Comparison of ENCODE assay signal across 8 mouse cellular contexts in the genomic region with DNA sequence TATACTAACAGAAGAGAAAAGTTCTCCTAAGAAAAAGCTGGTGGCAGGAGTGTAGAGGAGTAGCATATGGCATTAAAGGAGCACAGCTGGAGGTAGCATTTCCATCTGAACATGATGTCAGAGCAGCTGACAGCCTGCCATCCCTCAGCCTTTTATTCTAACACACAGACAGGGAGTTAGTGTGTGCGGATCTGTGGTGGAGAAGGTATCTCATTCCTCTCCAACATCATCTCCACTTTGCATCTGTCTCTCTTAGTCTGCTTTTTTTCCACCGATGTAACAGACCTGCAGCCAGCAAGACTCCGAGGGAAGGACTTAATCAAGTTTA. TPM values are rescaled to one million over a fixed set of nuclear protein-coding genes. Genes with fewer than 3 reads are reported as not detected.
DNase-seq lines count a peak whose midpoint lies in the region; ATAC-seq and TF ChIP-seq lines count a peak whose summit lies in the region.

No protein-coding gene starts in this region.

- no peak for DNase-seq in heart, postnatal 0 days (ENCODE audit: low spot score)
- no peak for DNase-seq in heart, postnatal 25 days (ENCODE audit: low spot score)
- DNase-seq in brain, adult 2 months (ENCODE audit: low read depth, low spot score), result peak; percentile 95
- peak; percentile 52 for DNase-seq in limb, embryonic 14.5 days (ENCODE audit: low spot score)
- DNase-seq in urinary bladder, postnatal 25 days (ENCODE audit: low spot score), result no peak
- DNase-seq in gastrocnemius, postnatal 10 days, result no peak

- peak overlapping the region; percentile 84 for H3K4me3 ChIP-seq in heart, postnatal 0 days (ENCODE audit: low read depth, low read length)
- peak overlapping the region; percentile 87 for H3K4me3 ChIP-seq in forebrain, embryonic 12.5 days (replicated peaks)
- peak overlapping the region; percentile 73; the same call in 1 of the 2 replicates for H3K4me3 ChIP-seq in limb, embryonic 14.5 days (replicated peaks; ENCODE audit: low read length)
- H3K4me3 ChIP-seq in stomach, embryonic 16.5 days (replicated peaks; ENCODE audit: low read length), result peak overlapping the region; percentile 74; the same call in 1 of the 2 replicates

- peaks cover 16% of the 10 kb centered on the region for H3K4me1 ChIP-seq in heart, postnatal 0 days (ENCODE audit: control insufficient read depth, insufficient read depth)
- H3K4me1 ChIP-seq in forebrain, embryonic 12.5 days, result peaks cover 59% of the 10 kb centered on the region
- H3K4me1 ChIP-seq in limb, embryonic 14.5 days (ENCODE audit: control insufficient read depth, insufficient read depth, low read length), result peaks cover 30% of the 10 kb centered on the region
- peaks cover 12% of the 10 kb centered on the region for H3K4me1 ChIP-seq in stomach, embryonic 16.5 days (ENCODE audit: control insufficient read depth, insufficient read depth, low read length)

- TF ChIP-seq EP300 in heart, postnatal 0 days (IDR thresholded peaks at IDR 0.05; ENCODE audit: low read depth), result no peak

- no peaks in the 10 kb centered on the region for H3K9me3 ChIP-seq in heart, postnatal 0 days (replicated peaks; ENCODE audit: control insufficient read depth, low read length)
- H3K9me3 ChIP-seq in forebrain, embryonic 12.5 days, result no peaks in the 10 kb centered on the region
- no peaks in the 10 kb centered on the region for H3K9me3 ChIP-seq in limb, embryonic 14.5 days (ENCODE audit: control insufficient read depth, low read length)
- H3K9me3 ChIP-seq in stomach, embryonic 16.5 days (replicated peaks; ENCODE audit: control insufficient read depth, low read length), result no peaks in the 10 kb centered on the region

- intact Hi-C loops in heart, postnatal 25 days (cut with DNase I), result loop anchor here (5.0 kb wide), 3 partner anchors 107 to 353 kb away; a partner anchor contains a TSS

- H3K27me3 ChIP-seq in heart, postnatal 0 days (ENCODE audit: control insufficient read depth, insufficient read depth, low read length), result no peaks in the 10 kb centered on the region
- no peaks in the 10 kb centered on the region for H3K27me3 ChIP-seq in forebrain, embryonic 12.5 days
- H3K27me3 ChIP-seq in limb, embryonic 14.5 days (ENCODE audit: control insufficient read depth, insufficient read depth, low read length), result no peaks in the 10 kb centered on the region
- H3K27me3 ChIP-seq in stomach, embryonic 16.5 days (ENCODE audit: control insufficient read depth, insufficient read depth, low read length), result no peaks in the 10 kb centered on the region

- no peak overlapping the region for H3K27ac ChIP-seq in heart, postnatal 0 days (ENCODE audit: low read depth)
- peak overlapping the region; percentile 100 for H3K27ac ChIP-seq in forebrain, embryonic 12.5 days
- no peak overlapping the region for H3K27ac ChIP-seq in limb, embryonic 14.5 days (replicated peaks; ENCODE audit: low read depth, low read length)
- H3K27ac ChIP-seq in stomach, embryonic 16.5 days (ENCODE audit: low read length), result no peak overlapping the region

- TF ChIP-seq CTCF in heart, postnatal 0 days (IDR thresholded peaks at IDR 0.05; ENCODE audit: low read depth), result no peak

- no peak for TF ChIP-seq POLR2A in limb, embryonic 14.5 days (IDR thresholded peaks at IDR 0.05; ENCODE audit: borderline replicate concordance, extremely low read depth, insufficient read depth, insufficient read length)

- H3K36me3 ChIP-seq in heart, postnatal 0 days (replicated peaks; ENCODE audit: control insufficient read depth, insufficient read depth, low read length), result peaks cover 21% of the 10 kb centered on the region
- peaks cover 17% of the 10 kb centered on the region for H3K36me3 ChIP-seq in forebrain, embryonic 12.5 days (replicated peaks)
- peaks cover 18% of the 10 kb centered on the region for H3K36me3 ChIP-seq in limb, embryonic 14.5 days (ENCODE audit: control insufficient read depth, insufficient read depth, low read length)
- H3K36me3 ChIP-seq in stomach, embryonic 16.5 days (ENCODE audit: control insufficient read depth, insufficient read depth, low read length), result peaks cover 7% of the 10 kb centered on the region

- H3K9ac ChIP-seq in heart, postnatal 0 days (replicated peaks; ENCODE audit: low read depth, low read length), result no peak overlapping the region
- peak overlapping the region; percentile 98 for H3K9ac ChIP-seq in forebrain, embryonic 12.5 days
- H3K9ac ChIP-seq in limb, embryonic 14.5 days (ENCODE audit: low read depth, low read length, severe bottlenecking), result no peak overlapping the region
- no peak overlapping the region for H3K9ac ChIP-seq in stomach, embryonic 16.5 days (ENCODE audit: low read length)

- 54% methylated on average over 3 of the region's 3 CpGs for WGBS in heart, postnatal 0 days
- WGBS in forebrain, embryonic 12.5 days, result 4% methylated on average over 3 of the region's 3 CpGs
- 22% methylated on average over 3 of the region's 3 CpGs for WGBS in limb, embryonic 14.5 days
- 39% methylated on average over 3 of the region's 3 CpGs for WGBS in stomach, embryonic 16.5 days

- no peak for ATAC-seq in heart, postnatal 0 days (ENCODE audit: insufficient read depth, low read depth)
- no peak for ATAC-seq in forebrain, embryonic 12.5 days (ENCODE audit: low FRiP score)
- ATAC-seq in limb, embryonic 14.5 days (ENCODE audit: low FRiP score, low read depth), result no peak
- no peak for ATAC-seq in stomach, embryonic 16.5 days (ENCODE audit: insufficient read depth, low FRiP score)

- peak overlapping the region; percentile 97 for H3K4me2 ChIP-seq in heart, postnatal 0 days (ENCODE audit: low read depth, low read length)
- peak overlapping the region; percentile 75 for H3K4me2 ChIP-seq in forebrain, embryonic 12.5 days
- peak overlapping the region; percentile 90 for H3K4me2 ChIP-seq in limb, embryonic 14.5 days (replicated peaks; ENCODE audit: low read depth, low read length, severe bottlenecking)
- H3K4me2 ChIP-seq in stomach, embryonic 16.5 days (ENCODE audit: low read depth, low read length), result peak overlapping the region; percentile 77

RNA-seq across cellular contexts. Expression of a gene that starts 2.3 kb away (rescaled TPM):
- total RNA-seq in heart, postnatal 0 days (2014; rRNA removed; ENCODE audit: low replicate concordance), result 12.5 and 15.2 TPM in 2 replicates
- 1.3 and 1.7 TPM in 2 replicates for polyA plus RNA-seq in heart, postnatal 0 days (2015; fragmentation: Nextera tagmentation; extraction: Ambion mirVana)
- total RNA-seq in heart, postnatal 25 days (2021), result 10 to 100 TPM; 38.5 to 40.3 TPM
- polyA plus RNA-seq in forebrain, embryonic 12.5 days (2016; fragmentation: Nextera tagmentation; extraction: Ambion mirVana), result 21.3 and 21.6 TPM in 2 replicates
- 18.1 and 20.2 TPM in 2 replicates for polyA plus RNA-seq in limb, embryonic 14.5 days (2012; rRNA removed)
- polyA plus RNA-seq in limb, embryonic 14.5 days (2014; fragmentation: Nextera tagmentation; extraction: Ambion mirVana), result 3.1 and 3.8 TPM in 2 replicates
- polyA plus RNA-seq in stomach, embryonic 16.5 days (2015; fragmentation: Nextera tagmentation; extraction: Ambion mirVana), result 1.6 and 2.0 TPM in 2 replicates
- total RNA-seq in gastrocnemius, postnatal 10 days (2021), result 10 to 100 TPM; 84.3 to 88.7 TPM

Comparison
In these comparisons a context has a peak if more than half of its experiments do, and no peak if none do; other contexts are left out.
1. DNase-seq: peak in brain, adult 2 months (single experiment) and limb, embryonic 14.5 days (single experiment); none in heart, postnatal 0 days (single experiment), heart, postnatal 25 days (single experiment), urinary bladder, postnatal 25 days (single experiment) and gastrocnemius, postnatal 10 days (single experiment).
2. Peak in every context shown above with its lines, with median percentiles within 50 percentile points of each other: H3K4me2 ChIP-seq and H3K4me3 ChIP-seq.